Mouse (Mus musculus) right cerebral cortex, postnatal 4 days (tissue): ENCODE results near the gene Scube2.
A peak's percentile ranks its signal among the peaks of the same experiment; 100 is the strongest.

Source experiments
- DNase-seq: peaks from one replicate; pipeline ENCODE4 v3.0.0-alpha.2; 2022

The Scube2 gene

DNA sequence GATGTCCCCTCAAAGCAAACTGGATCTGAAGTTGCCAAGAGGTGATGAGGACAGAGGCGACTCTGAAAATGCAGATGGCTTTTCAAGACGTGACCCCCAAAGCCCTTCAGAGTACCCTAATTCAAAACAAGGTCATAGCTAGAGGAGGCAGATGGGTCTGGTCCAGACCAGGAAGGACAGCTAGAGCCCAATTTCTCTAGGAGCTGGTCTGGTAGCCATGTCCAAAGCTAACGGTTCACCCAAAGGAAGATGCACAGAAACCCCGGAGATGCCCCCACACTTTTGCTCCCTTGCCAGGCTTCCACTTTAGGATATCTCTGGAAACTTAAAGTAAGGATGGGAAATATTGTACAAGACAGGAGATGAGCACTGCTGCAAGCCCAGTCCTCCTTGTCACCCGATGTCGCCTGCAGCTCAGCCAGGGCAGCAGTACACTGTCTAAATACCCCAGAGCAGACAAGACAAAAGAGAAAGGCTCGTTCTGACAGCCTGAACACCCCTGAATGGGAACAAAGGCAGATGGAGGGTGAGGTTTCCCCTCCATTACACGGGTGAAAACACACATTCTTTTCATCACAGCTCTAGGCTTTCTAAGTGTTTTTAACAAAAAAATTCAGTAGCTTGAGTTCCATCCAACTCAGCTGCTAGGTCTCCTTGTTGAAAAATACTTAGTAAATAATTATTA is 15.6 kb downstream of the Scube2 start:
- DNase-seq: no peak

GRCm38 (mm10) chr7:109848867-109849733 is 16.4 kb downstream of the Scube2 start:
- no peak for DNase-seq

DNA sequence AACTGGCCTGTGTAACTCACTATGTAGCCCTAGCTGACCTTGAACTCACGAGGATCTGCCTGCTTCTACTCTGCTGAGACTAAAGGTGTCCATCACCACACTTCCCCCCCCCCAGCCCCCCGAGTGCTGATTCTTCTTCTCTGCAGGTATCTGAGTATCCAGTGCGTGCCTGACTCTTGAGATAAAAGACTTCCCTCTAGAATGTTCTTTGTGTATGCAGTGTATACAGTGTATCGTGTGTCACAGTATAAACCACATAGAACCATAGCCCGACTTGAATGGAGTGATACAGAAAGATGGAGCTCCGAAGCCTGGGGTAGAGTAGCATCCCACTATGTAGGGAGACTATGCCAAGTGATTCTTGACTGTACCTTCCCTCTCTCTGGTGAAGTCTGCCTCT is 21.4 kb downstream of the Scube2 start:
- no peak for DNase-seq

GRCm38 (mm10) chr7:109841618-109842418 is 23.7 kb downstream of the Scube2 start:
- peak; percentile 72 for DNase-seq

GRCm38 (mm10) chr7:109841031-109841430 is 24.4 kb downstream of the Scube2 start:
- no peak for DNase-seq

DNA sequence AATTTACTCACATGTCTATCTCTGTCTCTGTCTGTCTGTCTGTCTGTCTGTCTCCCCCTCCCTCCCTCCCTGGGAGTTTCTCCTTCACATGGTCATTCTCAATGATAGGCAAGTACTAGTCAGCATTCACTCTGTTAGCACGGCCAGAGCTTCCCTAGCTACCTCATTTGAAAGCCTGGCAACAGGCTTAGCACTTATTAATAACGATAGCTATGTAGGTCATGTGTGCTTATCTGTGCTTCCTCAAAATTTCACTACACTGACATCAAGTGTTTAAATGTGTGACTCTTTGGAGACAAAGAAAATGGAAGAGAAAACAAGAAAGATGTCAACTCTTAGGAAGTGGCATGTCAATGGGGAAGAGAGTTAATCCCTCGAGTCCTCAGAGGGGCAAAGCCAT is 26.9 kb downstream of the Scube2 start:
- no peak for DNase-seq

GRCm38 (mm10) chr7:109837651-109838050 is 27.8 kb downstream of the Scube2 start:
- DNase-seq: no peak

DNA sequence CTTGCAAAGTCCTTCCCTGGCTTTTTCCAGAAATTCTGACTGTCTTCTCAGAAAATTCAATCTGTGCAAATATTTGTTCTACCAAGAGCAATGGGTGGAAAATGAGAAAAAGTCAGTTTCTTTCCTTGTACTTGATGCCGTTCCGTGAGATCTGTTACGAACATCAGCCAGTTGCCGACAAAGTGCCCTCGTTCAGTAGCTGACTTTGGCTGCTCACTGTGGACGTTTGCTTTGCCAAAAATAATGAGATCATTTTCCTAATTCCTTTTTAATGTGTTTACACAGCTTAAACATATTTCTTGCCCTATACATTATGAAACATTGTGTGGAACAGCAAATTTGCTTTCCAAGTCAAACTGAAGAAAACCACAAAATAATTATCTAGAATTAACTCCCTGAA is 30.6 kb downstream of the Scube2 start:
- no peak for DNase-seq

GRCm38 (mm10) chr7:109831376-109831775 is 34.1 kb downstream of the Scube2 start:
- no peak for DNase-seq

DNA sequence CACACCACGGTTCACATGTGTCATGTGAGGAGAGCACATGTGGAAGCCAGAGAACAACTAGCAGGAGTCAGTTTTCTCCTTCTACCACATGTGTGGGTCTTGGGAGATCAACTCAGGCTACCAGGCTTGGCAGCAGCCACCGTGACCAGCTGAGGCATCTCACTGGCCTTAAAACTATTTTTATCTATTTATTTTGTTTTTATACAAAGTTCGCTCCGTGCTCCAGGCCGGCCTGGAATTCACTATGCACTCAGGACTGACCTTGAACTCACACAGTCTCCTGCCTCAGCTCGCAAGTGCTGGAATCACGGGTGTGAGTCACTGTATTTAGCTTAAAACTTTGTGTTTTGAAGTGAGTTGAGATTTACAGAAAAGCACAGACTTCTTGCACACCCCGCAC is 38.6 kb downstream of the Scube2 start:
- no peak for DNase-seq

DNA sequence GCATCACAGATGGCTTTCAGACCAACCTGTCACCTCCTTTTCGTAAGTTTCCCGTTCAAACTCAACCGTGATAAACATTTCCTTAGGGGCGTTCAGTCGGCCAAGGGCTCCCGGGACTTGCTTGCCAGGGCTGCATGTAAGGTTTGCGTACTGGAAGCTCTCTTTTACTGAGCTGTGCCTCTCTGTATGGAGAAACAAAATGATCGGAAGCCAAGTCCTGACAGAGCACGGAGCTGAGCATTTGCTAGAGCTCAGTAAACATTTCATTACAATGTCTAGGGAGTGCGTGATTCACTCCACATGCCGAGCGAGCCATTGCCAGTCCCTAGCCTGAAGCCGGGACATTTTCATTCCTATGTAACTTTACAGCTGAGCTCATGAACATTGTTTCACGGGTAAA is 40.2 kb downstream of the Scube2 start:
- no peak for DNase-seq

DNA sequence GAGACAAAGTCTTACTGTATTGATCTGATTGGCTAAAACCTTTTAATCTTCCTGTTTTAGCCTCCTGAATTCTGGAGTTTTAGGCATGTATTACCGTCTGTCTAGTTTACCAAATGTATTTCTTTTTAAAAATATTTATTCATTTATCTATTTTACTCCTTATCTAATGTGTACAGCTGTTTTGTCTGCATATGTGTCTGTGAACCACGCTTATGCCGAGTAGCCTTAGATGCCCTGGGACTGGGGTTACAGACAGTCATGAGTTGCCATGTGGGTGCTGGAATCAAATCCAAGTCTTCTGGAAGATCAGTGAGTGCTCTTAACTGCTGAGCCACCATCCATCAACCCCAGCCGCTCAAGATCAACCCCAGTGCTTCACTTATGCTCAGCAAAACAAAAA is 46.9 kb downstream of the Scube2 start:
- no peak for DNase-seq

DNA sequence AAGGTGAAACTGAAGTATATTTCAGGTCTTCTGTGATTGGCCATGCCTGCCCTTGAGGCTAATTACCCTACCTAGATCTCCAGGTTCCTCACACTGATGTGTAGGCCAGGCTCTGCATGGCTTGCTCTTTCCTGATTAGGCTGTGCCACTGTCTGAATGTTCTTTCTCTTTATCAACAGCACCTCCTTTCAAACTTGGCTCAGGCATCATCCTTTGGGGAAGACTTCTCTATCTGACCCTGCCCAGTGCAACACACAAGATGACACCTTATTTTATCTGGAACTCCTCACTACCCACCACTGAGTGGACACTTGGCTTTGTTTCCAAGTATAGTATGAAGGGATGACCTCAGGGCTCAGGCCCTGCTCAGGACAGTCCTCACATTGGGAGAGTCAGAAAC is 47.5 kb downstream of the Scube2 start:
- DNase-seq: no peak

- no peak for DNase-seq
These were observed 51.9 kb downstream of the Scube2 start for GRCm38 (mm10) chr7:109813330-109814140.

DNA sequence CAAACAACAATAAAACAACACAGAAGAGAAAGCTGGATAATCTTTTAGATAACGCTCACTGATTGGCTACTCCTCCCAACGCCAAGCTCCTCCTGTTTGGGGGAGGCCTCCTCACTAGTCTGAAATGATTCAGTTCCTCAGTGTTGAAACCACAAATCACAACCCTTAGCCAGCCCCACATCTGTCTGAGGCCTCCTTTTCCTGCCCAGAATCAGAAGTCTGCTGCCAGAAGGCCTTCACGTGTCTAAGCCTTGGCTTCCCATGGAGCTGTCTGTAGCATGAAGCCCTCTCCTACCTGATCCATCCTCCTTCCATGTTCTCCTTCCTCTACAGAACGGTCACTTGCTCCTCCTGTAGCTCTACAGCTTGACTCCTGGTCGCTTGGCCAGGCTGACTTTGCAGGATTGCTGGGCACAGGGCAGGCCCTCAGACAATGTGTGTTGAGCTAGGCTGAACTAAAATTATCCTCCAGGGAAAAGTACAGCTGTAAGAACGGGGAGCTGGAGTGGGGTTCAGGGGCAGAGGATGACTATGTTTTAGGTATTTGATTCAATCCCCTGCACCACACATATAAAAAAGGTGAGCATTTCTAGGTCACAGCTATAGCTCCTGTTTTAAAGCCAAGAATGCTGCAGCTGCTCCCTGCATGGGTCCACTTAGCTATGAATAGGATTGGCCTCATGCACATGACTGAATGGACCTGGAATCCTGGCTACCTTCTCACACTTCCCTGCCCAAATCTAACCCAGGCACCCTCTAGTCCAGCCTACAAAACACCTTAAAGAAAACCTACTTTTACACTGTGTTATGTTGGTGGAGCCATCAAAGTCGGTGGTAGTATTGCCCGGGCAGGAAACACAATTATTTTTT is 57.6 kb downstream of the Scube2 start:
- DNase-seq: no peak

- DNase-seq: peak; percentile 24
These were observed 60.6 kb downstream of the Scube2 start for GRCm38 (mm10) chr7:109804843-109805242.

- DNase-seq: no peak
These were observed 61.1 kb downstream of the Scube2 start for GRCm38 (mm10) chr7:109804355-109804754.

DNA sequence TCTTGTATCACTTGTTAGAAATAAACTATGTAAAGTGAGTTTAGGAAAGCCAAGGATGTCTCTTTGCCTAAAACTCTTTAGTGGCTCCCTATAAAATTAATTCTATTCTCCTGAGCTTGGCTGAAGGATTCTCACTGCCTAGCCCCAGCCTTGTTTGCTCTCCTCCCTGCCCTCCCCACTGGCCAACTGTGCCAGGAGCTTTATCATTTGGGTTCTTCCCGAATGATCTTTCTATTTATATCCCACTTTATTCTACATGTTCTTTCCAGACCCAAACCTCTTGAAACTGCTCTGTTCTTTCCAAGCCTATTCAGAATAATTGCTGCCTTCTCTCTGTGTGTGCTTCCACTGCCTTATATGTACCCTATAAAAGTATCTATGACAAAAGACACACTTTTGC is 62.0 kb downstream of the Scube2 start:
- no peak for DNase-seq

- DNase-seq: no peak
These were observed 64.9 kb downstream of the Scube2 start for GRCm38 (mm10) chr7:109800626-109801025.

DNA sequence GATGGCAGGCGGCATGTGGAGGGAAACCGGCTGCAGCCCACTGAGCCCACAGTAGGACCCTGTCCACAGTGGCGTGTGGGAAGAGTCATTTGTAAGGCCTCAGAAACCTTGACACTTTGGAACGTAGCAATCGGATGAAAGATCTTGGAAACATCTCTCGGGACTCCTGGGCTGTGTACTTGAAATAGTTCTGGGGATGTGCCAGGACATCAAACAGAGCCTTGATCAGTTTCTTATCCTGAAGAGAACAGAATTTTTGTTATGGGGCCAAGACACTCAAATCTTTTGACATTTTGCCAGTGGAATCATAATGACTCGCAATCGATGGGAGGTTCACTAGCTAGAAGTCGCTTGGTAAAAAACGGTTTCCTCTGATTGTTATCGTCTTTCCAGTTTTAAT is 66.3 kb downstream of the Scube2 start:
- DNase-seq: no peak

DNA sequence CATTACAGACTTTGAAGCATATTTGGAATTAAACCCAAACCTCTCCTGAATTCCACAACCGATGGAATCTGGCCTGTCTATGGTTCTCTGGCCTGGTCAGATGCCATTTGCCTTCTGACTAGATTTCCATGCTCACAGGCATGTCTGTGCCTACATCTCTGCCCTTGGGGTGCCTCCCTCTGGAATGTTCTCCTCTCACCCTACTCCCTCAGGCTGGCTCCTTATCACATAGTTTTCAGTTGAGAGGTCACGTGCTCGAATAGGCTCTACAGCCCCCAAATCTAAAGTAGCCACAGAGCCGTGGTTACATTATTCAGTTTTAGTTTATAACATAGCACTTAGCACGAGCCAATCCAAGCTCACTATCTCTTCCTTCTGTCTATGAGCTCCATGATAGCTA is 69.9 kb downstream of the Scube2 start:
- DNase-seq: no peak

- no peak for DNase-seq
These were observed 70.9 kb downstream of the Scube2 start for GRCm38 (mm10) chr7:109794556-109794955.
